Mouse (Mus musculus): ENCODE results near the gene Rex1bd. TPM values are rescaled to one million over a fixed set of nuclear protein-coding genes. Genes with fewer than 3 reads are reported as not detected.

Rex1bd gene
- polyA plus RNA-seq, 1 experiment from 2014 or later, result 120 TPM

GRCm38 (mm10) chr8:70495001-70495770 lies 11.4 kb downstream of the Rex1bd start:
- no peak for ATAC-seq (ENCODE audit: borderline replicate concordance, extremely low read depth, low FRiP score, low TSS enrichment)
- Histone ChIP-seq H3K9ac (peak overlapping the region; percentile 41), H3K36me3 (no peaks in the 10 kb centered on the region), H3K4me1 (peaks cover 50% of the 10 kb centered on the region), H3K27me3 (peaks cover 93% of the 10 kb centered on the region), H3K4me2 (peak overlapping the region; percentile 82), H3K4me3 (peak overlapping the region; percentile 54), H3K9me3 (no peaks in the 10 kb centered on the region), H3K27ac (no peak overlapping the region)
- 5% methylated on average over 21 of the region's 21 CpGs for WGBS

DNA sequence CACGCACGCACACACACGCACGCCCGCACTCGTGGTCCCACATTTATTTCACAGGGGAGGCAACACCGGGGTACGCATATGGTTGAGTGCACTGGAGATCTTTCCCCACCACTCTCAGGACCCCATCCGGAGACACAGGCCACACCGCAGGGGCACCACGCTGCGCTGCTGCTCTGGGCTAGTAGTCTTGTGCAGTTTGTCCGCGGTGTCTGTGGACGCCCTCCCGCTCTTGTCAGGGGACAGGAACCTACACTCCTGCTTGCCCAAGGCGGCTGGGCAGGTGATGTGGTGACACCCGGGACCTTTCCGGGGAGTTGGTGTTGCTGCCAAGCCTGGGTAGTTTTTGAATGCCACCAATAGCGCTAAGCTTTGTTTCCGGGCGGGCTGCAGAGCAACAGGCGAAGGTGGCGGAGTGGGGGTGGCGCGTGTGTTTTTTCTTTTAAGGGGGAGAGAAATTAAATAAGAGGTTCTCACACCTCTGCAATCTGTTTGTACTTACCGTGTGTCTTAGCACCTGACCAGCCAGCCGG lies 12.1 kb downstream of the Rex1bd start:
- peaks cover 95% of the 10 kb centered on the region for H3K27me3 ChIP-seq
- H3K4me2 ChIP-seq, result peak overlapping the region; percentile 82
- peaks cover 53% of the 10 kb centered on the region for H3K4me1 ChIP-seq
- WGBS, result 1% methylated on average over 27 of the region's 28 CpGs
- H3K36me3 ChIP-seq, result no peaks in the 10 kb centered on the region
- H3K9me3 ChIP-seq, result no peaks in the 10 kb centered on the region
- peak overlapping the region; percentile 41 for H3K9ac ChIP-seq
- no peak for ATAC-seq (ENCODE audit: borderline replicate concordance, extremely low read depth, low FRiP score, low TSS enrichment)
- 0 out of 2 replicates have a peak overlapping the region, but pooled peaks have one; percentile 21 for H3K27ac ChIP-seq
- H3K4me3 ChIP-seq, result peak overlapping the region; percentile 54

GRCm38 (mm10) chr8:70493692-70494415 lies 12.7 kb downstream of the Rex1bd start:
- H3K4me1 ChIP-seq, result peaks cover 59% of the 10 kb centered on the region
- peak overlapping the region; percentile 54 for H3K4me3 ChIP-seq
- no peak for ATAC-seq (ENCODE audit: borderline replicate concordance, extremely low read depth, low FRiP score, low TSS enrichment)
- H3K9me3 ChIP-seq, result no peaks in the 10 kb centered on the region
- H3K27ac ChIP-seq, result peak overlapping the region; percentile 97
- WGBS, result under 1% methylated on average over 44 of the region's 47 CpGs
- H3K36me3 ChIP-seq, result no peaks in the 10 kb centered on the region
- H3K9ac ChIP-seq, result peak overlapping the region; percentile 63
- peaks cover 97% of the 10 kb centered on the region for H3K27me3 ChIP-seq
- H3K4me2 ChIP-seq, result peak overlapping the region; percentile 82

GRCm38 (mm10) chr8:70492664-70493640 lies 13.6 kb downstream of the Rex1bd start, which contains the start of gene Crlf1:
Gene Crlf1, plus strand, starts transcription at chr8:70493158.
- Histone ChIP-seq H3K4me2 (peak within 1 kb of the TSS; percentile 82), H3K27ac (peak within 1 kb of the TSS; percentile 97), H3K9ac (peak within 1 kb of the TSS; percentile 63), H3K4me3 (peak within 1 kb of the TSS; percentile 54), H3K4me1 (peaks cover 68% of the 10 kb centered on the region), H3K36me3 (no peaks in the 10 kb centered on the region), H3K27me3 (peaks cover 97% of the 10 kb centered on the region), H3K9me3 (no peaks in the 10 kb centered on the region)
- under 1% methylated on average over 53 of the region's 93 CpGs for WGBS
- ATAC-seq (ENCODE audit: borderline replicate concordance, extremely low read depth, low FRiP score, low TSS enrichment), result peak; percentile 16; the same call in 1 of the 2 replicates

DNA sequence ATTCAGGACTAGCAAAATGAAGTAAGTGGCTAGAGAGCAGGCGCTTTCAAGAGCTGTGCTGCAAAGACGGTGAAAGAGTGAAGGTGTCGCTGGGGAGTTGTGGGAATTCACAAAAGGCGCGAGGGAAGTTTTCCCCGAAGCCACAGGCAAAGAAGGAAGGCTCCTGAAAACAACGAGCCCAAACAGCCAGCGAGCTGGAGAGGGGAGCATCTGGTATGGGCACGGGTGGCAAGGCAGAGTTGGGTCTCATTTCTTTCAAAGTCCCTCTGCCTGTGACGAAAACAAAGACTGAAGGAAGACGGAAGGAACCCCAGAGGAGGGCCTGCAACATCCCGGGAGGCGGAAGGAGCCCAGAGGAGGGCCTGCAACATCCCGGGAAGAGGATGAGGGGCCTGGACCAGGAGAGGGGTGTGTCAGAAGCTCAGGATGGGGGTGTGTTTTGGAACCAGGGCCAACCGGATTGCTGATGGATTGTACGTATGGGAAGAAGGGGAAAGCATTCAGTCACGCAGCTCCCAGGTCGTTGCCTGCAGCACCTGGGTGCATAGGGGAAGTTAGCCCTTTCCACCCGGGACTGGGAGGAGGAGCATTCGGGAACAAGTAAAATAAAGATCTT lies 15.6 kb downstream of the Rex1bd start:
- peak overlapping the region; percentile 82 for H3K4me2 ChIP-seq
- no peaks in the 10 kb centered on the region for H3K9me3 ChIP-seq
- peak overlapping the region; percentile 97 for H3K27ac ChIP-seq
- 5% methylated on average over 20 of the region's 20 CpGs for WGBS
- peaks cover 81% of the 10 kb centered on the region for H3K4me1 ChIP-seq
- no peak for ATAC-seq (ENCODE audit: borderline replicate concordance, extremely low read depth, low FRiP score, low TSS enrichment)
- no peak overlapping the region for H3K9ac ChIP-seq
- peak overlapping the region; percentile 54; the same call in 1 of the 2 replicates for H3K4me3 ChIP-seq
- H3K27me3 ChIP-seq, result peaks cover 98% of the 10 kb centered on the region
- H3K36me3 ChIP-seq, result no peaks in the 10 kb centered on the region

GRCm38 (mm10) chr8:70490061-70490879 lies 16.3 kb downstream of the Rex1bd start:
- Histone ChIP-seq H3K36me3 (no peaks in the 10 kb centered on the region), H3K4me1 (peaks cover 74% of the 10 kb centered on the region), H3K27me3 (peaks cover 98% of the 10 kb centered on the region), H3K4me2 (peak overlapping the region; percentile 82), H3K4me3 (peak overlapping the region; percentile 54; the same call in 1 of the 2 replicates), H3K9me3 (no peaks in the 10 kb centered on the region), H3K9ac (peak overlapping the region; percentile 33; the same call in 1 of the 2 replicates), H3K27ac (peak overlapping the region; percentile 97)
- WGBS, result 14% methylated on average over 10 of the region's 10 CpGs
- ATAC-seq (ENCODE audit: borderline replicate concordance, extremely low read depth, low FRiP score, low TSS enrichment), result no peak

- H3K9me3 ChIP-seq, result no peaks in the 10 kb centered on the region
- H3K4me1 ChIP-seq, result peaks cover 71% of the 10 kb centered on the region
- no peaks in the 10 kb centered on the region for H3K36me3 ChIP-seq
- peak overlapping the region; percentile 32 for H3K4me3 ChIP-seq
- WGBS, result under 1% methylated on average over 35 of the region's 41 CpGs
- peak overlapping the region; percentile 33 for H3K9ac ChIP-seq
- ATAC-seq (ENCODE audit: borderline replicate concordance, extremely low read depth, low FRiP score, low TSS enrichment), result no peak
- H3K4me2 ChIP-seq, result peak overlapping the region; percentile 82
- peaks cover 98% of the 10 kb centered on the region for H3K27me3 ChIP-seq
- peak overlapping the region; percentile 97 for H3K27ac ChIP-seq
These were observed 17.0 kb downstream of the Rex1bd start for GRCm38 (mm10) chr8:70489576-70489975.

DNA sequence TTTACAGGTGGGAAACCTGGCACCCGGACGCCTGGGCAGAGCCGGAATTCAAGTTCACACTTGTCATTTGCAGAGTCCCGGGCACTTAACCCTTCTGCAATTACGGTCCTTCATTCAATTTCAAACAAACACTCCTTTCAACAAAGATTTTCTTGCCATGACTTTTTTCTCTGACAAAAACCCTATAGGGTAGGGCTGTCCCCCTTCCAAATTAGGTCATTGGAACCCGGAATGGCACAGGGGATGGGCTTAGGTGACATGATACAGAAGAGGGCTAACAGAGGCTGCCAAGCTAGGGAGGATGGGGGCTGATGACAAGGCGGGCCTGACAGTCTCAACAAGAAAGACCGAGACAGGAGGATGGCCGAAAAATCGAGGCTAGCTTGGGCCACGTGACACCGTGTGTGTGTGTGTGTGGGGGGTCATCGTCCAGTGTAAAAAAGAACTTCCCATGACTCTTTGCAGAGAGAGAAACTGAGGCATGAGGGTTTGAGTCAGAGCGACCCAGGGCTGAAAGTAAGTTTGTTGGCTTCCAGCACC lies 17.6 kb downstream of the Rex1bd start:
- Histone ChIP-seq H3K27ac (peak overlapping the region; percentile 97), H3K4me1 (peaks cover 76% of the 10 kb centered on the region), H3K27me3 (peaks cover 98% of the 10 kb centered on the region), H3K36me3 (no peaks in the 10 kb centered on the region), H3K4me2 (peak overlapping the region; percentile 82), H3K4me3 (peak overlapping the region; percentile 32), H3K9ac (peak overlapping the region; percentile 33), H3K9me3 (no peaks in the 10 kb centered on the region)
- WGBS, result 2% methylated on average over 14 of the region's 14 CpGs
- ATAC-seq (ENCODE audit: borderline replicate concordance, extremely low read depth, low FRiP score, low TSS enrichment), result no peak

DNA sequence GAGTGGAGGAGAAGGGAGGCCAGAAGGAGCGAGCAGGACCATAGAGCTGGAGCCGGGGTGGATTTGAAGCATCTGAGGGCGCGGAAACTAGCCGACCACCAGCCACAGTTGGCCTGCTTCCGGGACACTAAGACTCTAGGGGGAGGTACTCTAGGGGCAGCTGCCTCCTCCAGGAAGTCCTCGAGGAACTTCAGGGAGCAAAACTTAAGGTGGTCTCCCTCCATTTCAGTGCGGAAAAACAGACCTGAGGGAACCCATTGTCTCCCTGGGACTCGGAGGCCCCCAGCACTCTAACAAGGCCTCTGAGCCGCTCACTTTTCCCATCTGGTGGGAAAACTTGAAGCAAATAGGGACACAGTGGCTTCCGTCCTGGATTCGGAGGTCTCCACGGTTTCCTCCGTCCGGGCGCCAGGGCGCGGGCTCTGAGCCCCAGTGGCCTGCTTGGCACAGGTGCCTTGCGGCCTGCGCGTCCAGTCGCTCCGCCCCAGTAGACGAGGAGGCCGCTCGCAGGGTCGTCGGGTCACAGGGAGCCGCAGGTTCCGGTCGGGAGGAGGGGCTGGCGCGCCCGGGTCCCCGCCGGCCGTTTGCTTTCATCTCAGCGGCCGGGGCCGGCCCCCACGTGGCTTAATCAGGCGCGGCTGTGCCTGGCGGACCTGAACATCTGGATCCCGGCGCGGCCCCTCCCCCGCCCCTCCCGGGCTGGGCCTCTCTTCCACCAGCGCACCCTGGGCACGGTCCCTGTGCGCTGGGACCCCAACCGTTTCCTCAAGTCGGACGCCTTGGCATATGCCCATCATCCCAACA lies 18.4 kb downstream of the Rex1bd start:
- ATAC-seq (ENCODE audit: borderline replicate concordance, extremely low read depth, low FRiP score, low TSS enrichment), result no peak
- 4% methylated on average over 55 of the region's 55 CpGs for WGBS
- peak overlapping the region; percentile 97 for H3K27ac ChIP-seq
- peaks cover 75% of the 10 kb centered on the region for H3K4me1 ChIP-seq
- H3K9me3 ChIP-seq, result no peaks in the 10 kb centered on the region
- peak overlapping the region; percentile 8; the same call in 1 of the 2 replicates for H3K9ac ChIP-seq
- H3K27me3 ChIP-seq, result peaks cover 95% of the 10 kb centered on the region
- no peaks in the 10 kb centered on the region for H3K36me3 ChIP-seq
- peak overlapping the region; percentile 13 for H3K4me3 ChIP-seq
- peak overlapping the region; percentile 82 for H3K4me2 ChIP-seq
